Mouse (Mus musculus): Measurements from ENCODE around the gene Dbr1. TPM values are rescaled to one million over a fixed set of nuclear protein-coding genes. Genes with fewer than 3 reads are reported as not detected.

Dbr1 gene
- polyA plus RNA-seq, 1 experiment: not detected

GRCm38 (mm10) chr9:99603566-99603965, 28.0 kb downstream of the Dbr1 start:
- Histone ChIP-seq H3K27ac (ENCODE audit: insufficient read depth, low read depth, low read length) (no peak overlapping the region), H3K4me3 (ENCODE audit: insufficient read depth, low read depth, low read length) (no peak overlapping the region), H3K4me1 (ENCODE audit: control insufficient read depth, insufficient read depth, low read length) (no peaks in the 10 kb centered on the region)
- TF ChIP-seq CTCF (IDR thresholded peaks at IDR 0.05; ENCODE audit: insufficient read depth, low read depth, low read length) (no peak), POLR2A (IDR thresholded peaks at IDR 0.05; ENCODE audit: insufficient read depth, low read depth, low read length) (no peak)
- WGBS: 82% methylated on average over 2 of the region's 2 CpGs

GRCm38 (mm10) chr9:99612202-99612601, 36.6 kb downstream of the Dbr1 start, which contains the start of gene A4gnt:
Gene A4gnt, plus strand, starts transcription at chr9:99612502.
- WGBS: 76% methylated on average over 2 of the region's 2 CpGs
- Histone ChIP-seq H3K4me1 (ENCODE audit: control insufficient read depth, insufficient read depth, low read length) (no peaks in the 10 kb centered on the region), H3K27ac (ENCODE audit: insufficient read depth, low read depth, low read length) (no peak within 1 kb of the TSS), H3K4me3 (ENCODE audit: insufficient read depth, low read depth, low read length) (no peak within 1 kb of the TSS)
- TF ChIP-seq CTCF (IDR thresholded peaks at IDR 0.05; ENCODE audit: insufficient read depth, low read depth, low read length): no peak
- TF ChIP-seq POLR2A (IDR thresholded peaks at IDR 0.05; ENCODE audit: insufficient read depth, low read depth, low read length): no peak

GRCm38 (mm10) chr9:99619688-99620087, 44.1 kb downstream of the Dbr1 start:
- Histone ChIP-seq H3K4me3 (ENCODE audit: insufficient read depth, low read depth, low read length) (no peak overlapping the region), H3K27ac (ENCODE audit: insufficient read depth, low read depth, low read length) (no peak overlapping the region), H3K4me1 (ENCODE audit: control insufficient read depth, insufficient read depth, low read length) (peaks cover 3% of the 10 kb centered on the region; the same call in 1 of the 2 replicates)
- TF ChIP-seq POLR2A (IDR thresholded peaks at IDR 0.05; ENCODE audit: insufficient read depth, low read depth, low read length): no peak
- TF ChIP-seq CTCF (IDR thresholded peaks at IDR 0.05; ENCODE audit: insufficient read depth, low read depth, low read length): no peak
- WGBS: 76% methylated on average over 8 of the region's 8 CpGs

- Histone ChIP-seq H3K4me1 (ENCODE audit: control insufficient read depth, insufficient read depth, low read length) (peaks cover 3% of the 10 kb centered on the region; the same call in 1 of the 2 replicates), H3K4me3 (ENCODE audit: insufficient read depth, low read depth, low read length) (no peak overlapping the region), H3K27ac (ENCODE audit: insufficient read depth, low read depth, low read length) (no peak overlapping the region)
- no peak for TF ChIP-seq POLR2A (IDR thresholded peaks at IDR 0.05; ENCODE audit: insufficient read depth, low read depth, low read length)
- no peak for TF ChIP-seq CTCF (IDR thresholded peaks at IDR 0.05; ENCODE audit: insufficient read depth, low read depth, low read length)
- WGBS: 91% methylated on average over 11 of the region's 11 CpGs
These were observed 44.6 kb downstream of the Dbr1 start for GRCm38 (mm10) chr9:99620196-99620595.

GRCm38 (mm10) chr9:99622034-99622433, 46.4 kb downstream of the Dbr1 start:
- Histone ChIP-seq H3K4me3 (ENCODE audit: insufficient read depth, low read depth, low read length) (no peak overlapping the region), H3K27ac (ENCODE audit: insufficient read depth, low read depth, low read length) (no peak overlapping the region), H3K4me1 (ENCODE audit: control insufficient read depth, insufficient read depth, low read length) (peaks cover 3% of the 10 kb centered on the region; the same call in 1 of the 2 replicates)
- WGBS: 87% methylated on average over 1 of the region's 1 CpGs
- TF ChIP-seq POLR2A (IDR thresholded peaks at IDR 0.05; ENCODE audit: insufficient read depth, low read depth, low read length) (no peak), CTCF (IDR thresholded peaks at IDR 0.05; ENCODE audit: insufficient read depth, low read depth, low read length) (no peak)

GRCm38 (mm10) chr9:99622966-99623365, 47.4 kb downstream of the Dbr1 start:
- TF ChIP-seq CTCF (IDR thresholded peaks at IDR 0.05; ENCODE audit: insufficient read depth, low read depth, low read length) (no peak), POLR2A (IDR thresholded peaks at IDR 0.05; ENCODE audit: insufficient read depth, low read depth, low read length) (no peak)
- H3K4me1 ChIP-seq (ENCODE audit: control insufficient read depth, insufficient read depth, low read length): peaks cover 3% of the 10 kb centered on the region; the same call in 1 of the 2 replicates
- no peak overlapping the region for H3K4me3 ChIP-seq (ENCODE audit: insufficient read depth, low read depth, low read length)
- WGBS: 40% methylated on average over 2 of the region's 2 CpGs
- H3K27ac ChIP-seq (ENCODE audit: insufficient read depth, low read depth, low read length): no peak overlapping the region

- Histone ChIP-seq H3K4me3 (ENCODE audit: insufficient read depth, low read depth, low read length) (no peak overlapping the region), H3K4me1 (ENCODE audit: control insufficient read depth, insufficient read depth, low read length) (peaks cover 8% of the 10 kb centered on the region), H3K27ac (ENCODE audit: insufficient read depth, low read depth, low read length) (no peak overlapping the region)
- TF ChIP-seq POLR2A (IDR thresholded peaks at IDR 0.05; ENCODE audit: insufficient read depth, low read depth, low read length) (no peak), CTCF (IDR thresholded peaks at IDR 0.05; ENCODE audit: insufficient read depth, low read depth, low read length) (no peak)
- 71% methylated on average over 6 of the region's 6 CpGs for WGBS
These were observed 48.5 kb downstream of the Dbr1 start for GRCm38 (mm10) chr9:99624117-99624516.

- Histone ChIP-seq H3K4me1 (ENCODE audit: control insufficient read depth, insufficient read depth, low read length) (peaks cover 22% of the 10 kb centered on the region), H3K27ac (ENCODE audit: insufficient read depth, low read depth, low read length) (peak overlapping the region; percentile 95), H3K4me3 (ENCODE audit: insufficient read depth, low read depth, low read length) (no peak overlapping the region)
- 62% methylated on average over 4 of the region's 4 CpGs for WGBS
- TF ChIP-seq POLR2A (IDR thresholded peaks at IDR 0.05; ENCODE audit: insufficient read depth, low read depth, low read length) (no peak), CTCF (IDR thresholded peaks at IDR 0.05; ENCODE audit: insufficient read depth, low read depth, low read length) (no peak)
These were observed 53.0 kb downstream of the Dbr1 start for GRCm38 (mm10) chr9:99628581-99628980.

GRCm38 (mm10) chr9:99629281-99630011, 53.8 kb downstream of the Dbr1 start, which contains the start of gene Dzip1l:
Gene Dzip1l, plus strand, starts transcription at chr9:99629496.
- peak within 1 kb of the TSS; percentile 81 for H3K4me3 ChIP-seq (ENCODE audit: insufficient read depth, low read depth, low read length)
- TF ChIP-seq POLR2A (IDR thresholded peaks at IDR 0.05; ENCODE audit: insufficient read depth, low read depth, low read length) (no peak), CTCF (IDR thresholded peaks at IDR 0.05; ENCODE audit: insufficient read depth, low read depth, low read length) (no peak)
- H3K27ac ChIP-seq (ENCODE audit: insufficient read depth, low read depth, low read length): peak within 1 kb of the TSS; percentile 95
- 2% methylated on average over 44 of the region's 44 CpGs for WGBS
- H3K4me1 ChIP-seq (ENCODE audit: control insufficient read depth, insufficient read depth, low read length): peaks cover 22% of the 10 kb centered on the region

Data from olfactory bulb, adult 2 months (tissue).